Mouse (Mus musculus): ENCODE measurements at regions not wholly inside any gene's neighbourhood (a gene's known extent, or its start where the extent isn't known, plus 50 kb on each side); places are given as distances from the start of the nearest gene placed in this dataset.

DNA sequence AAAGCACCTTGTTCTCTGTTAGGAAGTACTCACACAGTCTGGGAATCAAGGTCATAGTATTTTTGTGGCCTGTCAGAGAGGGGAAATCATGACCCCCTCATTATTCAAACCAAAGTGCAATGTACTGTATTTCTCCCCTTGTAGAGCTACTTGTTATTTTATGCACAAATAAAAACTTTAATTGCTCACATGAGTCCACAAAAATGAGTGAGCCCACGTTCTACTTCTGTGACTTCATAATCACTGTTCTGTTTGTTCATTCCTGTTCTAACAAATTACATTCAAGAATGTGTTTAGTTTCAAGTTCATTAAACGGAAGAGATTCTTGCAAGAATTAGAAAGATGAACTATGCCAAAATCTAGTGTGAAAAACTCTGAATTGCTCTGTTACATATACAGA, 623.1 kb downstream of the Stpg2 start:
- 85% methylated on average over 2 of the region's 2 CpGs for WGBS
- no peak for TF ChIP-seq POLR2A (IDR thresholded peaks at IDR 0.05; ENCODE audit: borderline replicate concordance, insufficient read depth, low read length)
- TF ChIP-seq CTCF (IDR thresholded peaks at IDR 0.05; ENCODE audit: borderline replicate concordance, insufficient read depth, low read depth, low read length) = no peak
- Histone ChIP-seq H3K27ac (ENCODE audit: insufficient read depth, low read length) (no peak overlapping the region), H3K4me3 (replicated peaks; ENCODE audit: insufficient read depth, low read depth, low read length) (no peak overlapping the region), H3K27me3 (ENCODE audit: control insufficient read depth, insufficient read depth, low read length) (no peaks in the 10 kb centered on the region), H3K4me1 (ENCODE audit: control insufficient read depth, insufficient read depth, low read length) (0 out of 2 replicates have a peak, but pooled peaks cover 2% of the 10 kb centered on the region)
- DNase-seq = no peak

DNA sequence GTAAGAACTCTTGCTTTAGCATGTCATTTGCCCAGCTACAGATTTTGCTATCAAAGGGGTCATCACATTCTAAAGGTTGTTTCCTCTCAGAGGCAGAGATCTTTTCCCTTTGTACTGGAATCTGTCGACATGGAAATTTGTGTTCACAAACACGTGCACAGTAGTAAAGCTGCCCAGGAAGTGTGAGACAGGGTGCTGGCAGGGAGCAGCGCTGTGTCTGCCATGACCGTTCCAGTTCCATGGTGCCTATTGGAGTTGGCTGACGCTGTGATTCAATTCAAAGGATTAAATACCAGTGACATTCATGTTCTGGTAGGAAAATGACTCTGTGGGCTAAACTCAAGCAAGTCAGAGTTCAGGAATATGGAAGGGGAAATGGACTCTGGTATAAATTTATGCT, 627.1 kb downstream of the Stpg2 start:
- no peak for DNase-seq
- 34% methylated on average over 5 of the region's 5 CpGs for WGBS
- H3K27ac ChIP-seq (ENCODE audit: insufficient read depth, low read length) = no peak overlapping the region
- no peak overlapping the region for H3K4me3 ChIP-seq (replicated peaks; ENCODE audit: insufficient read depth, low read depth, low read length)
- H3K27me3 ChIP-seq (ENCODE audit: control insufficient read depth, insufficient read depth, low read length) = no peaks in the 10 kb centered on the region
- TF ChIP-seq POLR2A (IDR thresholded peaks at IDR 0.05; ENCODE audit: borderline replicate concordance, insufficient read depth, low read length) = no peak
- TF ChIP-seq CTCF (IDR thresholded peaks at IDR 0.05; ENCODE audit: borderline replicate concordance, insufficient read depth, low read depth, low read length) = no peak
- H3K4me1 ChIP-seq (ENCODE audit: control insufficient read depth, insufficient read depth, low read length) = 0 out of 2 replicates have a peak, but pooled peaks cover 2% of the 10 kb centered on the region

DNA sequence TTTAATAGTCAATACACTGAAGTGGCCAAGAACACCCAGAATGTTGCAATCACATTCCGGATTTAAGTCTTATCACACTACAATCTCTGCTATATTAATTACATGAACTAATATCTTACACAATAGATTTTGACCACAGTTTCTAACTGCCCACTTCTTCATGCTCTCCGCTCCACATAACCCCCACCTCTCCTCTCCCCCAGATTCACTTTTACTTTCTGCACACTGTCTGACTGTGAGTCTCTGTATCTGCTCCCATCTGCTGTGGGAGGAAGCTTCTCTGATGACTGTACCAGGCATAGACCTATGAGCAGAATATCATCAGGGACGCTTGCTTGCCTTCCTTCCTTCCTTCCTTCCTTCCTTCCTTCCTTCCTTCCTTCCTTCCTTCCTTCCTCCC, 636.5 kb downstream of the Stpg2 start:
- TF ChIP-seq CTCF (IDR thresholded peaks at IDR 0.05; ENCODE audit: borderline replicate concordance, insufficient read depth, low read depth, low read length) (no peak), POLR2A (IDR thresholded peaks at IDR 0.05; ENCODE audit: borderline replicate concordance, insufficient read depth, low read length) (no peak)
- no peaks in the 10 kb centered on the region for H3K27me3 ChIP-seq (ENCODE audit: control insufficient read depth, insufficient read depth, low read length)

GRCm38 (mm10) chr3:139842988-139843605, 637.6 kb downstream of the Stpg2 start:
- Histone ChIP-seq H3K27ac (ENCODE audit: insufficient read depth, low read length) (no peak overlapping the region), H3K4me1 (ENCODE audit: control insufficient read depth, insufficient read depth, low read length) (no peaks in the 10 kb centered on the region), H3K27me3 (ENCODE audit: control insufficient read depth, insufficient read depth, low read length) (no peaks in the 10 kb centered on the region), H3K4me3 (replicated peaks; ENCODE audit: insufficient read depth, low read depth, low read length) (no peak overlapping the region)
- 63% methylated on average over 5 of the region's 5 CpGs for WGBS
- no peak for DNase-seq
- no peak for TF ChIP-seq POLR2A (IDR thresholded peaks at IDR 0.05; ENCODE audit: borderline replicate concordance, insufficient read depth, low read length)

More for the DNA sequence above, 636.5 kb downstream of the Stpg2 start:
- WGBS = 95% methylated on average over 3 of the region's 3 CpGs
- no peaks in the 10 kb centered on the region for H3K4me1 ChIP-seq (ENCODE audit: control insufficient read depth, insufficient read depth, low read length)
- DNase-seq = no peak
- no peak overlapping the region for H3K27ac ChIP-seq (ENCODE audit: insufficient read depth, low read length)
- H3K4me3 ChIP-seq (replicated peaks; ENCODE audit: insufficient read depth, low read depth, low read length) = no peak overlapping the region

DNA sequence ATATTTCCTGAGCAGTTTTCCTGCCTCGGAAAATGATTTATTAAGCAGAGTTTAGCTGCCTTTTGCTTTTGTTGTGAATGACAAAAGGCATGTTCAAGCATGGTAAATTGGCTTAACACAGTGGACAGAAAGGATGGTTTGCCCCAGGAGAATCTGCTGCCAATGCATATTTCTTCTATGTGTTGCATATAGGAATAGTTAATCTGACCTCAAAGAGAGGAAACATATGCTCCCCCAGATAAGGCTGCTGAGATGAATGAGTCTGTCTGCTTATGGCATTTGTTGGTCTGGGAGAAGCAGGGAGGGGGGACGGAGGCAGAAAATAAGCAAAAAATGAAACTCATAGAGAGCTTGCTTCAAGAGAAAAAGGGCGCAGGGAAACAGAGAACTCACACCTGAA, 638.9 kb downstream of the Stpg2 start:
- no peak for DNase-seq
- H3K4me1 ChIP-seq (ENCODE audit: control insufficient read depth, insufficient read depth, low read length) = no peaks in the 10 kb centered on the region
- no peak overlapping the region for H3K27ac ChIP-seq (ENCODE audit: insufficient read depth, low read length)
- H3K4me3 ChIP-seq (replicated peaks; ENCODE audit: insufficient read depth, low read depth, low read length) = no peak overlapping the region
- WGBS = 77% methylated on average over 3 of the region's 3 CpGs
- H3K27me3 ChIP-seq (ENCODE audit: control insufficient read depth, insufficient read depth, low read length) = no peaks in the 10 kb centered on the region
- TF ChIP-seq POLR2A (IDR thresholded peaks at IDR 0.05; ENCODE audit: borderline replicate concordance, insufficient read depth, low read length) (no peak), CTCF (IDR thresholded peaks at IDR 0.05; ENCODE audit: borderline replicate concordance, insufficient read depth, low read depth, low read length) (no peak)

GRCm38 (mm10) chr3:139847826-139848225, 642.3 kb downstream of the Stpg2 start:
- Histone ChIP-seq H3K27ac (ENCODE audit: insufficient read depth, low read length) (no peak overlapping the region), H3K27me3 (ENCODE audit: control insufficient read depth, insufficient read depth, low read length) (no peaks in the 10 kb centered on the region), H3K4me1 (ENCODE audit: control insufficient read depth, insufficient read depth, low read length) (no peaks in the 10 kb centered on the region), H3K4me3 (replicated peaks; ENCODE audit: insufficient read depth, low read depth, low read length) (no peak overlapping the region)
- DNase-seq = peak; percentile 50 to 77
- 16% methylated on average over 5 of the region's 5 CpGs for WGBS
- no peak for TF ChIP-seq CTCF (IDR thresholded peaks at IDR 0.05; ENCODE audit: borderline replicate concordance, insufficient read depth, low read depth, low read length)

DNA sequence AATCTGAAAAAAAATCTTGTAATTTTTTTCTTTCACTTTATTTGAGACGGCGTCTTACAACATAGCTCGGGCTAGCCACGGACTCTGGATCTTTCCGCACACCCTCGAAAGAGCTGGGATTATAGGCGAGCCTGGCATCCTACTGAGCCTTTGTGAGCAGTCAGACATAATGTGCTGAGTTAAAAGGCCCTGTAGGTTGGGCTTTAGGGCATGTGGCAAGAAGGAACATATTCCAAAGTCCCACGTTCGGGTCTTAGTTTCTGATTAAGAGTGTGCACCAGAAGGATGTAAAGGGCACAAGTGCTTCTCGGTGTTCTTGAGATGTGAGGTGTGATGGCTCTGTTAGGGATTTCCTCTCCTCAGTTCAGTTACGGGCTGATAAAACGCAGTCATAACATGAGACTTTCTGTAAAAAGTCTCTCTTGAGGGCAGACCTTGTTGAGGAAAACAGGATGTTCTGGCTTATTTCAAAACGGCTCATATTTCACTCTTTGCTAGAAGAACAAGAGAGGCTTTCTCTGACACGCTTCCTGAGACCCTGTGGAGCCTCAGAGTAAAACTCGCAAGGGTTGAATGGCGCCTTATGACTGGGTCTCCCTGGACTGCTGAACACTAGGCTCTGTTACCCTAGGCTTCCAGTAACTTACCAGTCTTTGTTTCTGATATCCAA, 654.6 kb downstream of the Stpg2 start:
- H3K4me1 ChIP-seq (ENCODE audit: control insufficient read depth, insufficient read depth, low read length) = no peaks in the 10 kb centered on the region
- no peak for DNase-seq
- H3K27ac ChIP-seq (ENCODE audit: insufficient read depth, low read length) = no peak overlapping the region
- H3K27me3 ChIP-seq (ENCODE audit: control insufficient read depth, insufficient read depth, low read length) = no peaks in the 10 kb centered on the region
- TF ChIP-seq POLR2A (IDR thresholded peaks at IDR 0.05; ENCODE audit: borderline replicate concordance, insufficient read depth, low read length) (no peak), CTCF (IDR thresholded peaks at IDR 0.05; ENCODE audit: borderline replicate concordance, insufficient read depth, low read depth, low read length) (no peak)
- H3K4me3 ChIP-seq (replicated peaks; ENCODE audit: insufficient read depth, low read depth, low read length) = no peak overlapping the region
- WGBS = 88% methylated on average over 16 of the region's 16 CpGs

DNA sequence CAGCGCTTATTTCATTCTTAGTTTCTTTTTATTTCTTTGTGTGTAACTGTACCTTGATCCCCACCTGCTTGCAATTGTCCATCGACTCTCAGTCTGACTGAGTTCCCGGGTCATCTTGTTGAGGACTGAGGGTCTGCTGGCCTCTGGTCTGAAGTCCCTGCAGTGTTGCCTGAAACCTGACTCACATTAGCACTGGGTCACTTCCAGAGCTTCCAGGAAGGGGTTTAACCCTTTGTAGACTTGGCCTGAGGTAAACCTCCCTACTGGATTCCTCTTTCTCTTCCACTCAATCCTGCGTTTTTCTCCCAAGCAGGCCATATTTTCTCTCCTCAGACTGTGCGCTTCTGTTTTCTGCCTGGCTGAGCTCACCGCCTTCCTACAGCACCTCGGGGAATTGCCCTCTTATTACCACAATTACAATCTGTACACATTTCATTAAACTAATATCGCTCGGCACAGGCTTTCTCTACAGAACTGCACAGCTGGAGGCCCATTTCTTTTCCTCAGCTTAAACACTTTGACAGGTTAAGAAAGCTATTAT, 655.4 kb downstream of the Stpg2 start:
- no peak overlapping the region for H3K4me3 ChIP-seq (replicated peaks; ENCODE audit: insufficient read depth, low read depth, low read length)
- no peaks in the 10 kb centered on the region for H3K27me3 ChIP-seq (ENCODE audit: control insufficient read depth, insufficient read depth, low read length)
- 62% methylated on average over 9 of the region's 9 CpGs for WGBS
- H3K27ac ChIP-seq (ENCODE audit: insufficient read depth, low read length) = no peak overlapping the region
- H3K4me1 ChIP-seq (ENCODE audit: control insufficient read depth, insufficient read depth, low read length) = no peaks in the 10 kb centered on the region
- no peak for DNase-seq
- TF ChIP-seq CTCF (IDR thresholded peaks at IDR 0.05; ENCODE audit: borderline replicate concordance, insufficient read depth, low read depth, low read length) (no peak), POLR2A (IDR thresholded peaks at IDR 0.05; ENCODE audit: borderline replicate concordance, insufficient read depth, low read length) (no peak)

All from cerebellum, adult 2 months (tissue).